Mouse (Mus musculus): ENCODE data around the gene Snx9.

Snx9 gene

DNA sequence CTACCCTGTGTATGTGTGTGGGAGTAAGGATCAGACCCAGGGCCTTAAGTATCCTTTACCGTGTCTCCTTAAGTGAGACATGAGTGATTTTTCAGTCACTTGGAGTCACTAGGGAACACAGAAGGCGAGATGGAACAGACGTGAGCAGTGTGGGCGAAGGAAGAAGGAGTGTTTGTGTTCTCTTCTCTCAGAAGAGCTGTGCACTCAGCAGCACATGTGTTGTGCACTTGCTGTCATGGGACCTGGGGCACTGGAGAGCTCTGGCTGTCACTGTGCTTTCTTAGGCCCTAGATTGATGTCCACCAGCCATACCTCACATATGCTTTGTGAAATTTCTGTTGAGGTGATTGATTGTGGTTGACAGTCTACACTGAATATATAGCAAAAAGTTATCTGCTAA, 37.7 kb downstream of the Snx9 start:
- no peak for DNase-seq (ENCODE audit: low spot score)

GRCm38 (mm10) chr17:5885474-5885873, 44.3 kb downstream of the Snx9 start:
- no peak for DNase-seq (ENCODE audit: low spot score)

GRCm38 (mm10) chr17:5886181-5886810, 45.2 kb downstream of the Snx9 start:
- no peak for DNase-seq (ENCODE audit: low spot score)

DNA sequence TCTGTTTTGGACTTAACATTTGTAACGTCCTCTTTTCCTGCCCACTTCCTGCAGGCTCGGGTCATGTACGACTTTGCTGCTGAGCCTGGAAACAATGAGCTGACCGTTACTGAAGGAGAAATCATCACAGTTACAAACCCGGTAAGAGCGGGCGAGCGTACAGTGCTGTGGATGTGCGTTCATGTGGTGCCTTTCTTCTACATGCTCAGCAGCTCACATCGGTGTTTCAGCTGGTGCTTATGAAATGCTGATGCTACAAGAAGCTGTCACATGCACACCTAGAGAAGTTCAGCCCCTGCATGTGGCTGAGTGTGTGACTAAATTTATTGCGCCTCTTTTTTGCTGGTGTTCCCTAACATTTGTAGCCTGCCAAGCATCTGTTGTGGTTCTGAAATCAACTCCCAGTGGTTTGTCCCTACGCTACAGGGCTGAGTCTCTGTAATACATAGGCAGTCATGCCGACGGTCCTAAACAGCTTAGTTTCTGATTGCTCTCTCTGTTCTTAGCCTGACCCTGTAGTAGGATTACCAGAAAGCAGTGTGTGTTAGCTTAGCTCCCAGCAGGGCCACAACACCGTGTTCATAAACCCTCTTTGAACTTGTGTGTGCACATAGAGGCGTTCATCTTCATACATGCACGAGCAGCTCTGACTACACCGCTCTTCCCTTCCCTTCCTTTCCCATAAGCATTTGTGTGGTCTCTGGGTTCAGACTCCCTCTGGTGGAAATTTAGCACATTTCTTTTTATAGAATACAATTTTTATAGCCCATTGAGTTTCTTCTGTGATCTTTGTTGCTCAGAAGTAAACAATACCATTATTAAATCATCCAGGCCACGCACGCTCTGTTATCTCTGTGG, 46.0 kb downstream of the Snx9 start:
- no peak for DNase-seq (ENCODE audit: low spot score)

GRCm38 (mm10) chr17:5890429-5890828, 49.3 kb downstream of the Snx9 start:
- DNase-seq (ENCODE audit: low spot score): peak; percentile 68

GRCm38 (mm10) chr17:5891933-5892683, 51.0 kb downstream of the Snx9 start:
- no peak for DNase-seq (ENCODE audit: low spot score)

GRCm38 (mm10) chr17:5893092-5893491, 52.0 kb downstream of the Snx9 start:
- DNase-seq (ENCODE audit: low spot score): no peak

DNA sequence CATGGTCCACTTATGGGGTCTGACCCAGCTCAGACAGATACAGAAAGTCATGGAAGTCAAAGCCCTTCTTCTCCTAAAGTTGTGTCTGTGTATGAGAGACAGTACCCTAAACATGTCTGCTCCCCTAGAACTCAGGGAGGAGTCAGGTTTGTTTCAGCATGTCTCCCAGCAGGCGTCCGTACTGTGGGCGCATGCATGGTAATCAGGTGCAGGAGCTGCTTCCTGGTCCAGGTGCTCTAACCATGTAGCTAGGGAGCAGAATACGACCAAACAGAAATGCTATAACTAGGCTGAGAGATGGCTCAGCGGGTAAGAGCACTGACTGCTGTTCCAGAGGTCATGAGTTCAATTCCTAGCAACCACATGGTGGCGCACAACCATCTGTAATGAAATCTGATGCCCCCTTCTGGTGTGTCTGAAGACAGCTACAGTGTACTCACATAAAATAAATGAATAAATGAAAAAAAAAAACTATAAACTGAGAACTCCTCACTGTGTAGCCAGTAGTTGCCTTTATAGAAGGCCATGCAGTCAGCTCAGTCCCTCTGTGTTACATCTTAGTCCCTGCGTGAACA, 52.5 kb downstream of the Snx9 start:
- DNase-seq (ENCODE audit: low spot score): no peak

DNA sequence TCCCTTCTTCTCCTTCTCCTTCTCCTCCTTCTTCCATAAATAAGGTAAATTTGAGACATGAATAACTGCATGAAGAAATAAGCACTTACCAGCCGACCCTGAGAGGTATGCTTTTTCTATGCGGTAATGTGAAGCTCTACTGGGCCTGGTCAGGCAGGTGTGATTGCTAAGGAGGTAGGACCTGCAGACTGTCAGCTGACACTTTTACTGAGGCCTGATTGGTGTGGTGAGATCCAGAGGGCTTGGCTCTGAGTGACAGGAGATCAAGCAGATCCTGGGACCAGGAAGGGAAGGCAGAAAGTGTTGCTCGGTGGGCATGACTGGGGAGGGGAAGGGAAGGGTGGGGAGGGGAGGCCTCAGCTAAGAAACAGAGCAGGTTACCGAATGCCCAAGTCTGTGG, 54.9 kb downstream of the Snx9 start:
- DNase-seq (ENCODE audit: low spot score): no peak

DNA sequence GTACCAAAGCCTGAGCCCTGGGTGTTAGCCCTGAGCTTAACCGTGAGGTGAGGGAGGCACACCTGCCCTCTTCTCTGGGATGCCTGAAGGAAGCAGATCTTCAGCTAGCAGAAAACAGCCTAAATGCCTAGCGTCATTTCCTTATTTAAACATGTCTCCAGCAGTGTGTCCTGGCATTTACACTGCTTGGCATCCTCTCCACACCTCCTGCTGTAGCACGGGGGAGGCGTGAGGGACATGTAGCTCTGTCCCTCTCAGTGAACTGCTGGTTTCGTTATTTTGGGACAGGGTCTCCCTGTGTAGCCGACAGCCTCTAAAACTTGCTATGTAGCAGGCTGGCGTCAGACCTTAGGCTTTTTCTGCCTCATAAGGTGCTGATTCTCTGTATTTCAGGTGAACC, 55.5 kb downstream of the Snx9 start:
- DNase-seq (ENCODE audit: low spot score): no peak

DNA sequence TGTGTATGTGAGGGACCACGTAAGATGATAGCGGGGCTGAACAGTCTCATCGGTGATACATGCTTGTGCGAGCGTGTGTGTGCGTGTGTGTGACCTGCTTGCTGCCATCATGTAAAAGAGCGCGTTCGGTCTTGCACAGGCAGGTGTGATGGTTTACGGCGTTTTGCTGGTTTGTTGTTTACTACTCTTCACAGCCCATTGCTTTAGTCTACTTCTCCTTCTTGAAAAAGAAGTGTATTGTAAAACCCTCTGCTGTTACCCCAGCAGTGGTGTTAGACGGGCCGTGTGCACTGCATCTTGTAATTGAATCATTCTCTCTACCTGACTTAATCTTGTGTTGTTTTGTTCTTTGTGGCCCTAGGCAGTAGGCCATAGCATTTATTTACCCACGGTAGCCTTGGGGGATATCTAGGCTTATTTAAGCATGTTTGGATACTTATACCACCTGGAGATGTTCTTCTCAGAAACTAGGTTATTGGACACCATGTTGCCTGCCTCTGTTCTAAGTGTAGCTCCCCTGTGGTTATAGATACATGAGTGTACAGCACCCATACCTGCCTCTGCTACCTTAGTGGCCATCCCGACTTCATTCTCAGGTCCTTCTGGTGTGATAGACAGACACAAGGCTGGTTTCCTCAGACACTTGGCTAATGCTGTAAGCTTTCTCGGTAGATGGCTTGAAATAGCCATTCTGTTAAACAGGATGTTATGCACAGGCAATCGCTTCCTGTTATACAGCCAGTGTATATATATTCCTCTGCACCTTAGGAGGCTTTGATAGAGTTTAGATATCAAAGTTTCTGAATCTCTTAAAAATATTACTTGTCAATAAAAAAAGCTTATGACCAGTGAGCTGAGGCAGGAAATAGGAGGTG, 56.4 kb downstream of the Snx9 start:
- no peak for DNase-seq (ENCODE audit: low spot score)

DNA sequence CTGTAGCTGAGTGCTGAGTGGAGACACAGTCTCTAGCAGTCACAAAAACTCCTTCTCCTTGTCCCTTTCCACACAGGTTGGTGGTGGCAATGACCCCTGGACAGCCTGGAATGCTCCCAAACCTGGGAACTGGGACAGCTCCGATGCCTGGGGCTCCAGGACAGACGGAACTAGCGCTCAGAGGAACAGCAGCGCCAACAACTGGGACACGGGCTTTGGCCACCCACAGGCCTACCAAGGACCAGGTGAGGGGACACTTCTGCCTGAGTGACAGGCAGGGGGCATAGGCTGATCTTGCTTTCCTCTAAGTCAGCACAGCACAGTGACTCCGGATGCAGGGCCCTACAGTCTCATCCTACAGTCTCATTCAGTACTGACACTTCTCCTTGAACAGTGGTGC, 58.1 kb downstream of the Snx9 start:
- DNase-seq (ENCODE audit: low spot score): no peak

- no peak for DNase-seq (ENCODE audit: low spot score)
These were observed 60.3 kb downstream of the Snx9 start for GRCm38 (mm10) chr17:5901381-5901780.

DNA sequence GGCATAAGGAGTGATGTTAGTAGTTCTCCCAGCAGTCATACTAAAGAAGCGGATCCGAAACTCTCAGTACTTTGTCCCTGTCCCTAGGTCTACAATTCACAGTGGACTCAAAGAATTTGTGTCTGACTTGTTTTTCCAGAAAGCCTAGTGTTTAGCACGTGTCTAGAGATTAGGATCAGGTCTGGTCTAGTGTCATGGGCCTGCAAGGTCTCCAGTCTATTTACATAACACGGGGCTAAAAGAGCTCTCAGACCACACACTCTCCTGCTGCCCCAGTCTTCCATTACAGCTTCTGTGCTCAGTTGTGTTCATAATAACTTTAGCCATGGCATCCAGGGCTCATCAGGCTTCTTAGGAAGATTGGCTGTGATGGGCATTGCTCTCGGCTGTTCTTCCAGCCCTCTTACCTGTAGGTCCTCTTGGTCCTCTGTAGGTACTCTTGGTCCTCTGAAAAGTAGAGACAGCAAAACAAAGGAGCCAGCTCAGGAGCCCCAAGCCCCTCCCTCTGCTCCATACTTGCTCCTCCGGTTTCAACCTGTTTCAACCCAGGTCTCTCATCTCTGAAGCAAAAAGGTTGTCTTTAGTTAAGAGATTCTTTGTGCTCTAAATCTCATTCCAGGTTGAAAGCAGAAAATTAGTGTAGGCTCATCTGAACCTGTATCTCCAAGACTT, 62.6 kb downstream of the Snx9 start:
- no peak for DNase-seq (ENCODE audit: low spot score)

- no peak for DNase-seq (ENCODE audit: low spot score)
These were observed 68.6 kb downstream of the Snx9 start for GRCm38 (mm10) chr17:5909681-5910080.

DNA sequence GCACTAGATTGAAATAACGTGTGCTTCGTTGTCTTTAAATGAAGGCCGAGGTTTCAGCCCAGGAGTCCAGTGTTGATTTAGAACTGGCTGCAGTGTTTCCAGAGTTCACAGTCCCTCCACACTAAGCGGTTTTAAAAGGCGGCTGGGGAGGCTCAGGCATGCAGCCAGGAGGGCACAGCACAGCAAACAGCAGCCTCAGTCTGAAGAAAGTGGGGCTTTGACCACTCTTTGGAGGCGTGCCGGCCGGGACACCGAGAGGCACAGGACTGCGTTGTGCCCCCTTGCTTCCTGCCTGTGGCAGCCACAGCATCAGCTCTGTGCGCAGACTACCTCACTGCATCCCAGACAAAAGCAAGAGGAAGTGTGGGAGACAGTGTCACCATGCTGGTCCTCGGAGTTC, 70.5 kb downstream of the Snx9 start:
- no peak for DNase-seq (ENCODE audit: low spot score)

DNA sequence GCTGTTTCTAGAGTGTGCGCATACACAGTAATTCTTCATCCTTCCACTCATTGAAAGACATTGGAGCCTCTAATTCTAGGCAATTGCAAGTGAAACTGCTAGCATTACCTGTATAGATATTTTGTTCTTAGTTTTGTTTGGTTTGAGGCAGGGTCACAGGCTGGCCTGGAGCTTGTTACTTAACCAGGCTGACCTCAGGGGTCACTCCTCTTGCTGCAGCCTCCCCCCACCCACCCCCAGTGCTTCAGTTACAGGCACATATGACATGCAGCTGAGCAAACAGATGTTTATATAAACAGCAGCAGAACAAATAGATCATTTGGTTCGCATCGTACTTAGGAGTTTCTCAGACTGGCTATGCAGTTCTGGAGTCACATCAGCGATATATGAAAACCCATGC, 71.7 kb downstream of the Snx9 start:
- DNase-seq (ENCODE audit: low spot score): no peak

DNA sequence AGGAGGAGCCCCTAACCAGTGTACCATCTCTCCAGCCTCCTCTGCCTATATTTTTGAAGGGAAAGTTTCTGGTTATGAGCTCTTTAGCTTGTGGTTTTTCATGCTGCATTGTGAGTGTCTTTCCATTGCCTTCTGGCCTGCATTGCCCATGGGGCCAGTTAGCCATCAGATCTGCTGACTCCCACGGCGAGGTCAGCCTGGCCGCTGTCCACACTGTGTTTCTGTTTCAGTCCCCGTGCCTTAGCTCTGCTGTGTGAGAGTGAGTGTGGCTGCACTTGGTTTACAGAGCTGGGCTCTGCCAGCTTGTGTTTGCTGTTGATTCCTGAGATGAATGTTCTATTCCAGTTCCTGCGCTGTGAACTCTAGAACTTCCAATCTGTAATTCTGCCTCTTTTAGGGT, 73.1 kb downstream of the Snx9 start:
- DNase-seq (ENCODE audit: low spot score): no peak

DNA sequence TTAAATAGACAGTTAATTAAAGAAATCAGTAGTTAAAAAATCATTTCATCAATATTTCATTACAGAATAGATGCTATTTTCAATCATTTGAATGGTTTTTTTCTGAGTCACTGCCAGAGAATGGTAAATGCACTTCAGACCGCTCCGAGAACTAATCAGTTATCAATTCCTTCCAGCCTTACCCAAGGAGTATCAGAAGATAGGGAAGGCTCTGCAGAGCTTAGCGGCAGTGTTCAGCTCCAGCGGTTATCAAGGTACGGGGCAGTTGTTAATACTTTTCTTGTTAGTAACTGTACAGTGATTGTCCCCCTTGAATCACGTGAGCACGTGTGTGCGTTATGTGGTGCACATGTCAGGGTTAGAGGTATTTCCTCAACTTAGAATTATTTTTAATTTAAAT, 80.8 kb downstream of the Snx9 start:
- DNase-seq (ENCODE audit: low spot score): no peak

- no peak for DNase-seq (ENCODE audit: low spot score)
These were observed 82.2 kb downstream of the Snx9 start for GRCm38 (mm10) chr17:5923281-5923680.

GRCm38 (mm10) chr17:5924238-5924637, 83.1 kb downstream of the Snx9 start:
- DNase-seq (ENCODE audit: low spot score): no peak

Measured in urinary bladder, postnatal 10 days (tissue).